Mouse (Mus musculus) midbrain, postnatal 0 days (tissue): ENCODE measurements around the gene Cfdp1. TPM values are rescaled to one million over a fixed set of nuclear protein-coding genes. Genes with fewer than 3 reads are reported as not detected.
A peak's percentile ranks its signal among the peaks of the same experiment; 100 is the strongest.

ENCODE experiments used
- ATAC-seq: fragments of 200-750 bp; cut with Nextera tagmentation; 2 replicates; pipeline ENCODE4 v1.8.0; 2017; ENCODE audit warnings: moderate number of reproducible peaks, mild to moderate bottlenecking, moderate TSS enrichment, moderate library complexity; ENCODE audit not compliant: low FRiP score
- DNase-seq: peaks from one replicate; pipeline ENCODE4 v3.0.0-alpha.2; 2015; ENCODE audit warnings: low spot score
- H3K27ac ChIP-seq: fragments of 300-500 bp; sonication (generic); 2 replicates; pipeline ENCODE4 v1.5.1; 2014; ENCODE audit warnings: low read depth, mild to moderate bottlenecking, low read length, mixed read lengths
- H3K27me3 ChIP-seq: fragments of 300-500 bp; sonication (generic); 2 replicates; pipeline ENCODE4 v1.6.1; 2014; ENCODE audit warnings: low read length, control low read depth, mixed read lengths; ENCODE audit not compliant: insufficient read depth
- H3K36me3 ChIP-seq: fragments of 300-500 bp; sonication (generic); 2 replicates; pipeline ENCODE4 v1.6.1; 2014; ENCODE audit warnings: low read length, control low read depth, mixed read lengths; ENCODE audit not compliant: insufficient read depth
- H3K4me1 ChIP-seq: fragments of 300-500 bp; sonication (generic); 2 replicates; pipeline ENCODE4 v1.6.1; 2014; ENCODE audit warnings: mild to moderate bottlenecking, control low read depth, antibody characterized with exemption, low read length, mixed read lengths; ENCODE audit not compliant: insufficient read depth
- H3K4me2 ChIP-seq: fragments of 300-500 bp; sonication (generic); 2 replicates; pipeline ENCODE4 v1.6.1; 2014; ENCODE audit warnings: low read depth, mild to moderate bottlenecking, low read length, mixed read lengths; ENCODE audit not compliant: poor library complexity, severe bottlenecking
- H3K4me3 ChIP-seq: fragments of 300-500 bp; sonication (generic); 2 replicates; pipeline ENCODE4 v1.5.1; 2014; ENCODE audit warnings: low read depth, mild to moderate bottlenecking, low read length, moderate library complexity
- H3K9ac ChIP-seq: fragments of 300-500 bp; sonication (generic); replicated peaks from 2 replicates; pipeline ENCODE4 v1.6.1; 2014; ENCODE audit warnings: mild to moderate bottlenecking, low read length, moderate library complexity, mixed read lengths; ENCODE audit not compliant: poor library complexity, severe bottlenecking
- H3K9me3 ChIP-seq: fragments of 300-500 bp; sonication (generic); 2 replicates; pipeline ENCODE4 v1.6.1; 2016; ENCODE audit warnings: low read length, control low read depth
- CTCF ChIP-seq: IDR thresholded peaks from 2 replicates; pipeline ENCODE4 v1.5.1; 2016; ENCODE audit warnings: antibody characterized with exemption, mild to moderate bottlenecking
- WGBS: fragments of 180-500 bp; shearing (Covaris S2); extraction: QIAGEN DNeasy Blood & Tissue Kit; methylation state at CpG from one replicate; pipeline ENCODE4 v1.1.7; 2014; 5-methylcytosine and 5-hydroxymethylcytosine counted together
- polyA plus RNA-seq: library from polyadenylated mRNA; unstranded; fragments of >200 nt; fragmentation: Nextera tagmentation; extraction: Ambion mirVana; gene quantifications from 2 replicates; pipeline ENCODE4 v1.2.1, GENCODE M21; 2015
- total RNA-seq: library from RNA; depleted of rRNA; stranded (reverse); fragments of >200 nt; gene quantifications from 2 replicates; pipeline ENCODE4 v1.2.3, GENCODE M21; 2014

Cfdp1 gene
- total and polyA plus RNA-seq, 2 experiments from 2014 or later = 61.3 to 196 TPM

GRCm38 (mm10) chr8:111782671-111783394 lies 71.3 kb downstream of the Cfdp1 start:
- H3K4me2 ChIP-seq = no peak overlapping the region
- no peaks in the 10 kb centered on the region for H3K36me3 ChIP-seq
- no peaks in the 10 kb centered on the region for H3K27me3 ChIP-seq
- ATAC-seq = no peak
- peak; percentile 37 for TF ChIP-seq CTCF
- H3K4me3 ChIP-seq = no peak overlapping the region
- peaks cover 11% of the 10 kb centered on the region for H3K4me1 ChIP-seq
- H3K27ac ChIP-seq = no peak overlapping the region; the same call in 1 of the 2 replicates
- no peak overlapping the region for H3K9ac ChIP-seq
- WGBS = 49% methylated on average over 9 of the region's 9 CpGs
- no peak for DNase-seq
- H3K9me3 ChIP-seq = no peaks in the 10 kb centered on the region

GRCm38 (mm10) chr8:111782161-111782560 lies 71.9 kb downstream of the Cfdp1 start:
- no peaks in the 10 kb centered on the region for H3K27me3 ChIP-seq
- no peaks in the 10 kb centered on the region for H3K36me3 ChIP-seq
- no peak overlapping the region for H3K4me3 ChIP-seq
- no peak overlapping the region for H3K9ac ChIP-seq
- H3K4me1 ChIP-seq = peaks cover 4% of the 10 kb centered on the region; the same call in 1 of the 2 replicates
- H3K27ac ChIP-seq = no peak overlapping the region
- DNase-seq (no peak), ATAC-seq (no peak)
- no peak for TF ChIP-seq CTCF
- no peak overlapping the region for H3K4me2 ChIP-seq
- no peaks in the 10 kb centered on the region for H3K9me3 ChIP-seq
- WGBS = 89% methylated on average over 2 of the region's 2 CpGs

- Histone ChIP-seq H3K4me3 (no peak overlapping the region), H3K27ac (no peak overlapping the region), H3K4me2 (no peak overlapping the region), H3K9me3 (no peaks in the 10 kb centered on the region), H3K27me3 (no peaks in the 10 kb centered on the region), H3K36me3 (no peaks in the 10 kb centered on the region), H3K9ac (no peak overlapping the region), H3K4me1 (no peaks in the 10 kb centered on the region)
- ATAC-seq = no peak
- no peak for TF ChIP-seq CTCF
- 87% methylated on average over 10 of the region's 10 CpGs for WGBS
- DNase-seq = no peak
Measured at GRCm38 (mm10) chr8:111780697-111781424, 73.2 kb downstream of the Cfdp1 start.

GRCm38 (mm10) chr8:111779690-111780089 lies 74.4 kb downstream of the Cfdp1 start:
- Histone ChIP-seq H3K9me3 (no peaks in the 10 kb centered on the region), H3K4me2 (no peak overlapping the region), H3K27me3 (no peaks in the 10 kb centered on the region), H3K9ac (no peak overlapping the region), H3K4me3 (no peak overlapping the region), H3K27ac (no peak overlapping the region), H3K4me1 (no peaks in the 10 kb centered on the region), H3K36me3 (no peaks in the 10 kb centered on the region)
- no peak for ATAC-seq
- no peak for TF ChIP-seq CTCF
- DNase-seq = no peak
- WGBS = 85% methylated on average over 7 of the region's 7 CpGs

- Histone ChIP-seq H3K27me3 (no peaks in the 10 kb centered on the region), H3K4me2 (no peak overlapping the region), H3K27ac (no peak overlapping the region), H3K9me3 (no peaks in the 10 kb centered on the region), H3K4me3 (no peak overlapping the region), H3K36me3 (no peaks in the 10 kb centered on the region), H3K9ac (no peak overlapping the region), H3K4me1 (no peaks in the 10 kb centered on the region)
- WGBS = 64% methylated on average over 7 of the region's 7 CpGs
- ATAC-seq (no peak), DNase-seq (no peak)
- TF ChIP-seq CTCF = no peak
Measured at GRCm38 (mm10) chr8:111778801-111779200, 75.3 kb downstream of the Cfdp1 start.

GRCm38 (mm10) chr8:111776492-111776891 lies 77.6 kb downstream of the Cfdp1 start:
- H3K27ac ChIP-seq = no peak overlapping the region
- H3K4me3 ChIP-seq = no peak overlapping the region
- H3K27me3 ChIP-seq = no peaks in the 10 kb centered on the region
- ATAC-seq (no peak), DNase-seq (no peak)
- no peak overlapping the region for H3K9ac ChIP-seq
- H3K9me3 ChIP-seq = no peaks in the 10 kb centered on the region
- no peaks in the 10 kb centered on the region for H3K4me1 ChIP-seq
- TF ChIP-seq CTCF = no peak
- no peaks in the 10 kb centered on the region for H3K36me3 ChIP-seq
- WGBS = 96% methylated on average over 4 of the region's 4 CpGs
- no peak overlapping the region for H3K4me2 ChIP-seq
